Mouse (Mus musculus): Measurements from ENCODE around the gene Adgrg1. TPM values are rescaled to one million over a fixed set of nuclear protein-coding genes. Genes with fewer than 3 reads are reported as not detected.

Gene Adgrg1
- polyA plus RNA-seq, 1 experiment from 2014 or later: 16.6 TPM

GRCm38 (mm10) chr8:94980176-94980575, 5.6 kb downstream of the Adgrg1 start:
- Histone ChIP-seq H3K36me3 (no peaks in the 10 kb centered on the region), H3K4me1 (peaks cover 64% of the 10 kb centered on the region), H3K9me3 (no peaks in the 10 kb centered on the region), H3K27me3 (ENCODE audit: insufficient read depth, poor library complexity, severe bottlenecking) (peaks cover 50% of the 10 kb centered on the region), H3K27ac (no peak overlapping the region), H3K4me3 (no peak overlapping the region)
- 85% methylated on average over 5 of the region's 5 CpGs for WGBS
- DNase-seq (ENCODE audit: low spot score): no peak

DNA sequence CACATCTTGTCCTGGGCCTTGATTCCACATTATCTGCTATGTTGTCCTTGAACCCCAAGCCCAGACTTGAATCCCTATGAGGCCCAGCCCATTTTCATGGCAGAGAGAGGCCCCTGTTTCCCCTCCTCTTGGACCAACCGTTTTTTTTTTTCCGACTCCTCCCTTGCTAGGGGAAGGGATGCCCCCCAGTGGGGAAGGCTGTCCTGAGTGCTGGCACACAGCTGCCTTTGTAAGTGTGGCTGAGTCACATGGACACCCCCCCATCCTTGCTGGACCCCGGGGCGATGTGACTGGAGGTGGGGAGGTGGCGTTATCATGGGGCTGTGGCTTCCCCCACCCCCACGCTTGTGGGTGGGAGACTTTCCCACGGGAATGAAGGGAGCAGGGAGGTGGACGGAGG, 6.4 kb downstream of the Adgrg1 start:
- Histone ChIP-seq H3K9me3 (no peaks in the 10 kb centered on the region), H3K27ac (no peak overlapping the region), H3K36me3 (no peaks in the 10 kb centered on the region), H3K27me3 (ENCODE audit: insufficient read depth, poor library complexity, severe bottlenecking) (peaks cover 50% of the 10 kb centered on the region), H3K4me1 (peaks cover 66% of the 10 kb centered on the region), H3K4me3 (no peak overlapping the region)
- WGBS: 55% methylated on average over 8 of the region's 8 CpGs
- DNase-seq (ENCODE audit: low spot score): no peak

GRCm38 (mm10) chr8:94981848-94982247, 7.3 kb downstream of the Adgrg1 start:
- no peaks in the 10 kb centered on the region for H3K9me3 ChIP-seq
- H3K27me3 ChIP-seq (ENCODE audit: insufficient read depth, poor library complexity, severe bottlenecking): peaks cover 50% of the 10 kb centered on the region
- no peak for DNase-seq (ENCODE audit: low spot score)
- H3K4me1 ChIP-seq: peaks cover 64% of the 10 kb centered on the region
- H3K27ac ChIP-seq: 0 out of 2 replicates have a peak overlapping the region, but pooled peaks have one; percentile 25
- 75% methylated on average over 7 of the region's 7 CpGs for WGBS
- no peak overlapping the region for H3K4me3 ChIP-seq
- H3K36me3 ChIP-seq: no peaks in the 10 kb centered on the region

DNA sequence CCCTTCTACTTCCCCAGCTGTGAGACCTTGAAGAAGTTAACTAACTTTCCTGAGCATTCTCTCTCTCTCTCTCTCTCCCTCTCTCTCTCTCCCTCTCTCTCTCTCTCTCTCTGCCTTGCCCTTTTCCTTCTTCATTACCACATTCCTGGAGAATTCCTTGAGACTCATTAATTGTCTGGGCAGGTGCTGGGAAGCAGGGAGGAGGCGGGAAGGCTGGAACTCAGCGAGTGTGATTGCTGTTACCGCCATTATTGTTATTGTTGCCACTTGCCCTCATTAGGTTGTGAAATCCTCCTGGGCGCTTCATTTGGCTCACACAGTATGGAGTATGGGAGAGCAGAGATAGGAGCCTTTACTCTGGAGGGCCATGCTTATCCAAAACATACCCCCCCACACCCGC, 8.6 kb downstream of the Adgrg1 start:
- no peaks in the 10 kb centered on the region for H3K36me3 ChIP-seq
- WGBS: 19% methylated on average over 5 of the region's 5 CpGs
- H3K27me3 ChIP-seq (ENCODE audit: insufficient read depth, poor library complexity, severe bottlenecking): peaks cover 46% of the 10 kb centered on the region
- peaks cover 52% of the 10 kb centered on the region for H3K4me1 ChIP-seq
- no peaks in the 10 kb centered on the region for H3K9me3 ChIP-seq
- DNase-seq (ENCODE audit: low spot score): no peak
- peak overlapping the region; percentile 80 for H3K27ac ChIP-seq
- H3K4me3 ChIP-seq: no peak overlapping the region

GRCm38 (mm10) chr8:94983881-94984516, 9.4 kb downstream of the Adgrg1 start:
- DNase-seq (ENCODE audit: low spot score): peak; percentile 94
- H3K4me3 ChIP-seq: peak overlapping the region; percentile 37
- no peaks in the 10 kb centered on the region for H3K36me3 ChIP-seq
- H3K4me1 ChIP-seq: peaks cover 50% of the 10 kb centered on the region
- WGBS: 30% methylated on average over 10 of the region's 10 CpGs
- peak overlapping the region; percentile 80 for H3K27ac ChIP-seq
- H3K27me3 ChIP-seq (ENCODE audit: insufficient read depth, poor library complexity, severe bottlenecking): peaks cover 41% of the 10 kb centered on the region
- H3K9me3 ChIP-seq: no peaks in the 10 kb centered on the region

- peak; percentile 87 for DNase-seq (ENCODE audit: low spot score)
- peak overlapping the region; percentile 80 for H3K27ac ChIP-seq
- no peaks in the 10 kb centered on the region for H3K9me3 ChIP-seq
- H3K4me3 ChIP-seq: peak overlapping the region; percentile 37
- 73% methylated on average over 6 of the region's 6 CpGs for WGBS
- peaks cover 47% of the 10 kb centered on the region for H3K4me1 ChIP-seq
- H3K27me3 ChIP-seq (ENCODE audit: insufficient read depth, poor library complexity, severe bottlenecking): peaks cover 46% of the 10 kb centered on the region; the same call in 1 of the 2 replicates
- no peaks in the 10 kb centered on the region for H3K36me3 ChIP-seq
Measured at GRCm38 (mm10) chr8:94985023-94985422, 10.5 kb downstream of the Adgrg1 start.

- no peak for DNase-seq (ENCODE audit: low spot score)
- Histone ChIP-seq H3K27me3 (ENCODE audit: insufficient read depth, poor library complexity, severe bottlenecking) (peaks cover 53% of the 10 kb centered on the region; the same call in 1 of the 2 replicates), H3K4me1 (peaks cover 48% of the 10 kb centered on the region), H3K36me3 (no peaks in the 10 kb centered on the region), H3K4me3 (peak overlapping the region; percentile 25), H3K27ac (peak overlapping the region; percentile 62; the same call in 1 of the 2 replicates), H3K9me3 (no peaks in the 10 kb centered on the region)
- 70% methylated on average over 5 of the region's 5 CpGs for WGBS
Measured at GRCm38 (mm10) chr8:94986676-94987075, 12.1 kb downstream of the Adgrg1 start.

GRCm38 (mm10) chr8:94987553-94987952, 13.0 kb downstream of the Adgrg1 start:
- no peaks in the 10 kb centered on the region for H3K36me3 ChIP-seq
- peaks cover 58% of the 10 kb centered on the region; the same call in 1 of the 2 replicates for H3K27me3 ChIP-seq (ENCODE audit: insufficient read depth, poor library complexity, severe bottlenecking)
- H3K4me3 ChIP-seq: no peak overlapping the region
- no peaks in the 10 kb centered on the region for H3K9me3 ChIP-seq
- WGBS: 53% methylated on average over 7 of the region's 7 CpGs
- no peak overlapping the region for H3K27ac ChIP-seq
- H3K4me1 ChIP-seq: peaks cover 55% of the 10 kb centered on the region
- no peak for DNase-seq (ENCODE audit: low spot score)

DNA sequence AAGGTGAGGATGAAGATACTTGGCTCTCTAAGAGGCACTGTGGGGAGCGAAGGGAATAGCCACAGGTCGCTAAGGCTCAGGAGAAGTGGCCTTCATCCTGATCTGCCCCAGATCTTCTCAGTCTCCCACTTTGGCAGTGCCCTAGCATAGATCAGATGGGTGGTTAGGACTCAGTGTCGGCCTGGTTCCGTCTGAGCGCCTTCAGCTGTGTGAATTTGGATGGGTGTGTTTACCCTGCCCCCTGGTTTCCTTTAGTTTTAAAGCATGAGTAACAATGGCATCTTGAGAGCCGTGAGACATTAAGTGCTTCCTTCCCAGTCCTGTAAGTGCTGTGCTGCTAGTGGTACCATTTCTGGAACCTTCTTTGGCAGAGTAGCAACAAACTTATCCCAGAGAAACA, 14.1 kb downstream of the Adgrg1 start:
- Histone ChIP-seq H3K27me3 (ENCODE audit: insufficient read depth, poor library complexity, severe bottlenecking) (peaks cover 68% of the 10 kb centered on the region), H3K27ac (no peak overlapping the region), H3K36me3 (no peaks in the 10 kb centered on the region), H3K9me3 (no peaks in the 10 kb centered on the region), H3K4me3 (no peak overlapping the region), H3K4me1 (peaks cover 53% of the 10 kb centered on the region)
- 82% methylated on average over 6 of the region's 6 CpGs for WGBS
- DNase-seq (ENCODE audit: low spot score): no peak

- no peaks in the 10 kb centered on the region for H3K9me3 ChIP-seq
- H3K4me3 ChIP-seq: no peak overlapping the region
- peaks cover 71% of the 10 kb centered on the region for H3K27me3 ChIP-seq (ENCODE audit: insufficient read depth, poor library complexity, severe bottlenecking)
- H3K36me3 ChIP-seq: no peaks in the 10 kb centered on the region
- DNase-seq (ENCODE audit: low spot score): no peak
- no peak overlapping the region for H3K27ac ChIP-seq
- peaks cover 54% of the 10 kb centered on the region for H3K4me1 ChIP-seq
- WGBS: 90% methylated on average over 4 of the region's 4 CpGs
Measured at GRCm38 (mm10) chr8:94989711-94990110, 15.2 kb downstream of the Adgrg1 start.

- no peak overlapping the region for H3K4me3 ChIP-seq
- WGBS: 55% methylated on average over 11 of the region's 11 CpGs
Measured at GRCm38 (mm10) chr8:94990598-94991453, 16.3 kb downstream of the Adgrg1 start.

GRCm38 (mm10) chr8:94991454-94991994, 17.0 kb downstream of the Adgrg1 start:
- H3K27ac ChIP-seq: no peak overlapping the region
- WGBS: 78% methylated on average over 9 of the region's 9 CpGs

More at GRCm38 (mm10) chr8:94990598-94991453, 16.3 kb downstream of the Adgrg1 start:
- Histone ChIP-seq H3K9me3 (no peaks in the 10 kb centered on the region), H3K27me3 (ENCODE audit: insufficient read depth, poor library complexity, severe bottlenecking) (peaks cover 69% of the 10 kb centered on the region), H3K27ac (no peak overlapping the region), H3K4me1 (peaks cover 47% of the 10 kb centered on the region), H3K36me3 (no peaks in the 10 kb centered on the region)
- no peak for DNase-seq (ENCODE audit: low spot score)

GRCm38 (mm10) chr8:94992010-94992409, 17.5 kb downstream of the Adgrg1 start:
- H3K4me1 ChIP-seq: peaks cover 44% of the 10 kb centered on the region
- WGBS: 85% methylated on average over 4 of the region's 4 CpGs

More at GRCm38 (mm10) chr8:94991454-94991994, 17.0 kb downstream of the Adgrg1 start:
- Histone ChIP-seq H3K36me3 (no peaks in the 10 kb centered on the region), H3K4me3 (no peak overlapping the region), H3K9me3 (no peaks in the 10 kb centered on the region), H3K4me1 (peaks cover 46% of the 10 kb centered on the region), H3K27me3 (ENCODE audit: insufficient read depth, poor library complexity, severe bottlenecking) (peaks cover 62% of the 10 kb centered on the region)
- DNase-seq (ENCODE audit: low spot score): no peak

More at GRCm38 (mm10) chr8:94992010-94992409, 17.5 kb downstream of the Adgrg1 start:
- Histone ChIP-seq H3K36me3 (no peaks in the 10 kb centered on the region), H3K27ac (peak overlapping the region; percentile 54; the same call in 1 of the 2 replicates), H3K9me3 (no peaks in the 10 kb centered on the region), H3K27me3 (ENCODE audit: insufficient read depth, poor library complexity, severe bottlenecking) (peaks cover 59% of the 10 kb centered on the region), H3K4me3 (no peak overlapping the region)
- DNase-seq (ENCODE audit: low spot score): no peak

Data from heart, embryonic 10.5 days (tissue).